Comparison of ENCODE assay signal across 8 mouse cellular contexts in the genomic region with DNA sequence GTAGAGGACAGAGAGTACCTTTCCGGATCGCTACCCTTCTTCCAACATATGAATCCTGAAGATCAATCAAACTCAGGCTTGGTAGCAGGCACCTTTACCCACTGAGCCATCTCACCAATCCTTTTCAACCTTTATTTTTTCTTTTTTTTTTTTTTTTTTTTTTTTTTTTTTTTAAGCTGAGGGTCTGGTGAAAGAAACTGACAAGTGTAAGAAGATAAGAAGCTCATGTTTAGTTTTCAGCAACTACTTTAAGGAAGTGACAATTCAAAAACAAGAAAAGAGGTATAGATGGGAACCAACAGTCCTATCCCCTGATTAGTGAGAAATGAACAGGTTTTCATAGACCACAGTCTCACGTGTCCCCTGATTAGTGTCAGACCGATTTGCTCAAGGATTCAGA. TPM values are rescaled to one million over a fixed set of nuclear protein-coding genes. Genes with fewer than 3 reads are reported as not detected.
DNase-seq lines count a peak whose midpoint lies in the region; ATAC-seq and TF ChIP-seq lines count a peak whose summit lies in the region.

No protein-coding gene starts in this region.

- TF ChIP-seq CTCF in G1E (IDR thresholded peaks at IDR 0.05; ENCODE audit: low read depth, low read length) = no peak

- peak overlapping the region; percentile 68 for H3K4me2 ChIP-seq in heart, embryonic 14.5 days (ENCODE audit: low read length)
- H3K4me2 ChIP-seq in hindbrain, embryonic 12.5 days (replicated peaks) = peak overlapping the region; percentile 54; the same call in 1 of the 2 replicates

- 0 out of 4 replicates have a peak, but pooled peaks cover 0 to 2% of the 10 kb centered on the region in 2 experiments for H3K4me1 ChIP-seq in heart, embryonic 14.5 days (ENCODE audit: control insufficient read depth in 2 of 2, insufficient read depth in 2 of 2, low read length in 2 of 2)
- H3K4me1 ChIP-seq in G1E (ENCODE audit: insufficient read depth, low read depth, low read length) = peaks cover 18% of the 10 kb centered on the region
- no peaks in the 10 kb centered on the region for H3K4me1 ChIP-seq in hindbrain, embryonic 12.5 days
- 0 out of 2 replicates have a peak, but pooled peaks cover 4% of the 10 kb centered on the region for H3K4me1 ChIP-seq in midbrain, embryonic 10.5 days

- H3K27ac ChIP-seq in heart, embryonic 14.5 days (replicated peaks in 1 of 2; ENCODE audit: control insufficient read depth in 1 of 2, insufficient read depth in 1 of 2, low read depth in 2 of 2, low read length in 2 of 2) = no peak overlapping the region
- H3K27ac ChIP-seq in hindbrain, embryonic 12.5 days = no peak overlapping the region
- H3K27ac ChIP-seq in midbrain, embryonic 10.5 days (replicated peaks) = no peak overlapping the region

- no peaks in the 10 kb centered on the region for H3K27me3 ChIP-seq in heart, embryonic 14.5 days (ENCODE audit: control insufficient read depth, insufficient read depth, low read length)
- no peaks in the 10 kb centered on the region for H3K27me3 ChIP-seq in G1E (ENCODE audit: insufficient read depth, low read length)
- no peaks in the 10 kb centered on the region for H3K27me3 ChIP-seq in hindbrain, embryonic 12.5 days
- no peaks in the 10 kb centered on the region for H3K27me3 ChIP-seq in midbrain, embryonic 10.5 days (ENCODE audit: low read depth, poor library complexity, severe bottlenecking)

- H3K4me3 ChIP-seq in heart, embryonic 14.5 days (ENCODE audit: control insufficient read depth in 1 of 2, insufficient read depth in 1 of 2, low read depth in 1 of 2, low read length in 2 of 2) = peak overlapping the region; percentile 50 to 70; a peak in 3 of 4 replicates
- H3K4me3 ChIP-seq in G1E (ENCODE audit: low read depth, low read length) = peak overlapping the region; percentile 76
- peak overlapping the region; percentile 57 for H3K4me3 ChIP-seq in hindbrain, embryonic 12.5 days
- H3K4me3 ChIP-seq in midbrain, embryonic 10.5 days = peak overlapping the region; percentile 64

- ATAC-seq in heart, embryonic 14.5 days (ENCODE audit: insufficient number of reproducible peaks, insufficient read depth, low FRiP score, low read depth) = no peak
- ATAC-seq in G1E (ENCODE audit: extremely low read depth, insufficient number of reproducible peaks, low FRiP score, poor library complexity, severe bottlenecking) = no peak
- no peak for ATAC-seq in hindbrain, embryonic 12.5 days (ENCODE audit: low FRiP score)

- no peak for DNase-seq in heart, adult 9 months (ENCODE audit: low spot score in 2 of 2)
- DNase-seq in G1E (ENCODE audit: low spot score) = no peak
- no peak for DNase-seq in midbrain, embryonic 10.5 days (ENCODE audit: low spot score)
- DNase-seq in layer of hippocampus, postnatal 10 days (ENCODE audit: low spot score in 2 of 2) = no peak
- no peak for DNase-seq in spleen, postnatal 14 days (ENCODE audit: low spot score in 2 of 2)
- DNase-seq in left cerebral cortex, adult 8-10 months (ENCODE audit: low spot score in 2 of 2) = no peak

- peaks cover 42% of the 10 kb centered on the region for H3K9me3 ChIP-seq in heart, embryonic 14.5 days (ENCODE audit: control insufficient read depth, low read length)
- H3K9me3 ChIP-seq in G1E (replicated peaks) = peaks cover 29% of the 10 kb centered on the region
- H3K9me3 ChIP-seq in hindbrain, embryonic 12.5 days (replicated peaks) = peaks cover 41% of the 10 kb centered on the region
- peaks cover 65% of the 10 kb centered on the region for H3K9me3 ChIP-seq in midbrain, embryonic 10.5 days (replicated peaks)

- no peak overlapping the region for H3K9ac ChIP-seq in heart, embryonic 14.5 days (ENCODE audit: low read length)
- H3K9ac ChIP-seq in hindbrain, embryonic 12.5 days = no peak overlapping the region

- 92% methylated on average over 4 of the region's 4 CpGs for WGBS in heart, embryonic 14.5 days
- 96% methylated on average over 4 of the region's 4 CpGs for WGBS in hindbrain, embryonic 12.5 days
- 93% methylated on average over 4 of the region's 4 CpGs for WGBS in midbrain, embryonic 10.5 days

- peaks cover 47% of the 10 kb centered on the region for H3K36me3 ChIP-seq in heart, embryonic 14.5 days (ENCODE audit: control insufficient read depth, insufficient read depth, low read length)
- peaks cover 46% of the 10 kb centered on the region for H3K36me3 ChIP-seq in G1E (replicated peaks)
- H3K36me3 ChIP-seq in hindbrain, embryonic 12.5 days = peaks cover 45% of the 10 kb centered on the region
- H3K36me3 ChIP-seq in midbrain, embryonic 10.5 days = peaks cover 50% of the 10 kb centered on the region

RNA-seq across cellular contexts. Expression of a gene that starts 1.2 kb away (rescaled TPM):
- 22.6 and 22.7 TPM in 2 replicates for polyA plus RNA-seq in heart, embryonic 14.5 days (2014; fragmentation: Nextera tagmentation; extraction: Ambion mirVana)
- total RNA-seq in G1E (2014; fragmentation: Nextera tagmentation) (53.1 and 62.7 TPM in 2 replicates), G1E (2017) (58.4 and 59.9 TPM in 2 replicates)
- 2.5 and 3.2 TPM in 2 replicates for polyA plus RNA-seq in G1E (2012)
- 33.7 and 34.8 TPM in 2 replicates for polyA plus RNA-seq in hindbrain, embryonic 12.5 days (2016; fragmentation: Nextera tagmentation; extraction: Ambion mirVana)
- polyA plus RNA-seq in midbrain, embryonic 10.5 days (2016; fragmentation: Nextera tagmentation; extraction: Ambion mirVana) = 28.3 and 34.0 TPM in 2 replicates
- total RNA-seq in layer of hippocampus, postnatal 10 days (2021) = 10 to 100 TPM; 13.6 to 21.8 TPM
- 10 to 100 TPM; 13.5 to 18.4 (median 14.9) TPM for total RNA-seq in left cerebral cortex, adult 8-10 months (2022)

RNA-seq across cellular contexts. Expression of a gene that starts 17.1 kb away (rescaled TPM):
- 13.6 and 14.8 TPM in 2 replicates for polyA plus RNA-seq in heart, embryonic 14.5 days (2014; fragmentation: Nextera tagmentation; extraction: Ambion mirVana)
- total RNA-seq in G1E (2014; fragmentation: Nextera tagmentation) (25.6 and 27.4 TPM in 2 replicates), G1E (2017) (15.5 and 22.2 TPM in 2 replicates)
- polyA plus RNA-seq in G1E (2012) = 0.27 and 0.33 TPM in 2 replicates
- polyA plus RNA-seq in hindbrain, embryonic 12.5 days (2016; fragmentation: Nextera tagmentation; extraction: Ambion mirVana) = 26.6 TPM in 2 replicates
- polyA plus RNA-seq in midbrain, embryonic 10.5 days (2016; fragmentation: Nextera tagmentation; extraction: Ambion mirVana) = 17.3 and 20.4 TPM in 2 replicates
- 10 to 100 TPM; 21.7 to 22.3 TPM for total RNA-seq in layer of hippocampus, postnatal 10 days (2021)
- 10 to 100 TPM; 17.4 to 25.3 (median 19.4) TPM for total RNA-seq in left cerebral cortex, adult 8-10 months (2022)

RNA-seq across cellular contexts. Expression of a gene that starts 32.3 kb away (rescaled TPM):
- 5.6 and 6.6 TPM in 2 replicates for polyA plus RNA-seq in heart, embryonic 14.5 days (2014; fragmentation: Nextera tagmentation; extraction: Ambion mirVana)
- total RNA-seq in G1E (2014; fragmentation: Nextera tagmentation) (not detected in 2 replicates), G1E (2017) (0.12 and 0.22 TPM in 2 replicates)
- not detected in 2 replicates for polyA plus RNA-seq in G1E (2012)
- polyA plus RNA-seq in hindbrain, embryonic 12.5 days (2016; fragmentation: Nextera tagmentation; extraction: Ambion mirVana) = 17.7 and 18.9 TPM in 2 replicates
- 10.4 and 13.7 TPM in 2 replicates for polyA plus RNA-seq in midbrain, embryonic 10.5 days (2016; fragmentation: Nextera tagmentation; extraction: Ambion mirVana)
- 10 to 100 TPM; 19.9 to 25.0 TPM for total RNA-seq in layer of hippocampus, postnatal 10 days (2021)
- total RNA-seq in left cerebral cortex, adult 8-10 months (2022) = 10 to 100 TPM; 21.9 to 27.0 (median 22.9) TPM

RNA-seq across cellular contexts. Expression of a gene that starts 45.2 kb away (rescaled TPM):
- polyA plus RNA-seq in heart, embryonic 14.5 days (2014; fragmentation: Nextera tagmentation; extraction: Ambion mirVana) = 3.5 and 3.8 TPM in 2 replicates
- total RNA-seq in G1E (2014; fragmentation: Nextera tagmentation) (8.3 and 9.3 TPM in 2 replicates), G1E (2017) (3.8 and 4.5 TPM in 2 replicates)
- 0.61 and 0.72 TPM in 2 replicates for polyA plus RNA-seq in G1E (2012)
- polyA plus RNA-seq in hindbrain, embryonic 12.5 days (2016; fragmentation: Nextera tagmentation; extraction: Ambion mirVana) = 6.2 and 6.4 TPM in 2 replicates
- 5.5 and 5.7 TPM in 2 replicates for polyA plus RNA-seq in midbrain, embryonic 10.5 days (2016; fragmentation: Nextera tagmentation; extraction: Ambion mirVana)
- 1 to 10 TPM; 6.0 to 8.9 TPM for total RNA-seq in layer of hippocampus, postnatal 10 days (2021)
- total RNA-seq in left cerebral cortex, adult 8-10 months (2022) = 1 to 10 TPM; 7.2 to 8.7 (median 7.8) TPM

Comparison
In these comparisons a context has a peak if more than half of its experiments do, and no peak if none do; other contexts are left out.
1. RNA of a gene that starts 17.1 kb away (polyA plus RNA-seq): 26.6 TPM in hindbrain, embryonic 12.5 days, 17.3 to 20.4 TPM in midbrain, embryonic 10.5 days and 13.6 to 14.8 TPM in heart, embryonic 14.5 days; 0.27 to 0.33 TPM in G1E; every median in the first group is over 10 times any median in the second.
2. Peak in every context shown above with its lines, with median percentiles within 50 percentile points of each other: H3K4me3 ChIP-seq.